In the genomic region with DNA sequence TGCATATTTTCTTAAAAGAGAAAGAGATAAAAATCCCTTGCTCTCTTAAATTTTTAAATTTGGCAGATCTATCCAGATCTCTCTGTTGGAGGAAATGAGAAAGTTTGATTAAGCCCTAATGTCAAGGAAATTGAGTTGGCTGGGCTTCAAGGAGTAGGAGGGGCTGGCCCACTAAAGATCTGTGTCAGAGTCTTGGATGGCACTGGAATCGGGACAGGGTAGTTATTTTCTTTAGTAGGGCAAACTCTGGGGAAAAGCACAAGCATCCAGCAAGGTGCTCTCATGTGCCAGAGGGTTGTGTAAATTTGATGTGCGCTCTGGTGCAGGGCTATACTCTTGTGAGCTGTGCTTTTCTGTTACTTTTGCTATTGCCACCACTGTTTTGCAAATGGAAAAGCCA, we compare ENCODE assay signal across 13 mouse cellular contexts. TPM values are rescaled to one million over a fixed set of nuclear protein-coding genes. Genes with fewer than 3 reads are reported as not detected.
DNase-seq lines count a peak whose midpoint lies in the region; ATAC-seq and TF ChIP-seq lines count a peak whose summit lies in the region.
"Had no signal": no experiment of that assay in that cellular context is flagged by ENCODE, and none has a peak within 500 bp of the region (broad histone marks: within the 10 kb centered on the region; RNA-seq: fewer than 3 reads in every experiment).

No protein-coding gene starts in this region.

- 0 out of 2 replicates have a peak, but pooled peaks have one; percentile 46 for ATAC-seq in neural tube, embryonic 12.5 days (ENCODE audit: low FRiP score, low read depth)
- ATAC-seq in forebrain, embryonic 16.5 days, result peak; percentile 53
- no peak for ATAC-seq in intestine, embryonic 16.5 days

- H3K36me3 ChIP-seq in neural tube, embryonic 12.5 days, result no peaks in the 10 kb centered on the region
- H3K36me3 ChIP-seq in forebrain, embryonic 16.5 days (ENCODE audit: control insufficient read depth, insufficient read depth), result no peaks in the 10 kb centered on the region
- no peaks in the 10 kb centered on the region for H3K36me3 ChIP-seq in intestine, embryonic 16.5 days (ENCODE audit: control insufficient read depth, insufficient read depth, low read length)
- H3K36me3 ChIP-seq: embryonic facial prominence, embryonic 15.5 days; heart, embryonic 10.5 days had no signal

- no peak overlapping the region for H3K9ac ChIP-seq in neural tube, embryonic 12.5 days
- H3K9ac ChIP-seq in forebrain, embryonic 16.5 days (replicated peaks; ENCODE audit: low read depth, low read length), result no peak overlapping the region
- H3K9ac ChIP-seq in intestine, embryonic 16.5 days (ENCODE audit: low read depth, low read length), result no peak overlapping the region
- H3K9ac ChIP-seq: embryonic facial prominence, embryonic 15.5 days had no signal

- DNase-seq in cerebellum, adult 9-11 months, result peak; percentile 69
- no peak for DNase-seq in cerebellum, postnatal 36 days
- no peak for DNase-seq in neural tube, embryonic 10.5 days (ENCODE audit: extremely low spot score, low spot score)
- DNase-seq in spleen, postnatal 36 days (ENCODE audit: low spot score in 2 of 2), result no peak
- DNase-seq: lung, postnatal 14 days had no signal

- H3K27ac ChIP-seq in neural tube, embryonic 12.5 days, result no peak overlapping the region
- H3K27ac ChIP-seq in forebrain, embryonic 16.5 days (ENCODE audit: low read length), result peak overlapping the region; percentile 59
- H3K27ac ChIP-seq in olfactory bulb, adult 2 months (ENCODE audit: insufficient read depth, low read depth, low read length), result peak overlapping the region; percentile 40; the same call in 1 of the 2 replicates
- H3K27ac ChIP-seq in intestine, embryonic 16.5 days (ENCODE audit: low read length), result no peak overlapping the region
- H3K27ac ChIP-seq: embryonic facial prominence, embryonic 15.5 days; heart, embryonic 10.5 days had no signal

- H3K4me2 ChIP-seq in neural tube, embryonic 12.5 days (replicated peaks), result no peak overlapping the region
- no peak overlapping the region for H3K4me2 ChIP-seq in forebrain, embryonic 16.5 days (ENCODE audit: low read length)
- H3K4me2 ChIP-seq in intestine, embryonic 16.5 days (ENCODE audit: low read depth, low read length), result no peak overlapping the region
- H3K4me2 ChIP-seq: embryonic facial prominence, embryonic 15.5 days had no signal

- 74% methylated on average over 2 of the region's 2 CpGs for WGBS in neural tube, embryonic 12.5 days
- 24% methylated on average over 2 of the region's 2 CpGs for WGBS in forebrain, embryonic 16.5 days
- 21% methylated on average over 2 of the region's 2 CpGs for WGBS in olfactory bulb, adult 2 months
- 76% methylated on average over 2 of the region's 2 CpGs for WGBS in intestine, embryonic 16.5 days

- no peaks in the 10 kb centered on the region for H3K27me3 ChIP-seq in neural tube, embryonic 12.5 days (replicated peaks)
- H3K27me3 ChIP-seq in forebrain, embryonic 16.5 days (replicated peaks; ENCODE audit: control insufficient read depth, insufficient read depth, low read length), result peaks cover 14% of the 10 kb centered on the region
- H3K27me3 ChIP-seq in intestine, embryonic 16.5 days (replicated peaks; ENCODE audit: control insufficient read depth, insufficient read depth, low read length), result no peaks in the 10 kb centered on the region
- H3K27me3 ChIP-seq: embryonic facial prominence, embryonic 15.5 days had no signal

- TF ChIP-seq POLR2A in olfactory bulb, adult 2 months (IDR thresholded peaks at IDR 0.05; ENCODE audit: insufficient read depth, low read depth, low read length), result no peak

- H3K4me3 ChIP-seq in neural tube, embryonic 12.5 days, result no peak overlapping the region
- no peak overlapping the region for H3K4me3 ChIP-seq in forebrain, embryonic 16.5 days (replicated peaks; ENCODE audit: low read length)
- H3K4me3 ChIP-seq in olfactory bulb, adult 2 months (ENCODE audit: insufficient read depth, low read depth, low read length), result no peak overlapping the region
- H3K4me3 ChIP-seq in intestine, embryonic 16.5 days (ENCODE audit: low read length), result no peak overlapping the region
- H3K4me3 ChIP-seq: embryonic facial prominence, embryonic 15.5 days; heart, embryonic 10.5 days had no signal

- no peak for TF ChIP-seq CTCF in olfactory bulb, adult 2 months (IDR thresholded peaks at IDR 0.05; ENCODE audit: insufficient read depth, low read depth, low read length)

- peaks cover 8% of the 10 kb centered on the region; the same call in 1 of the 2 replicates for H3K4me1 ChIP-seq in neural tube, embryonic 12.5 days
- peaks cover 21% of the 10 kb centered on the region for H3K4me1 ChIP-seq in forebrain, embryonic 16.5 days (replicated peaks; ENCODE audit: control insufficient read depth, insufficient read depth, low read length)
- H3K4me1 ChIP-seq in olfactory bulb, adult 2 months (ENCODE audit: control insufficient read depth, insufficient read depth, low read length), result no peaks in the 10 kb centered on the region; the same call in 1 of the 2 replicates
- peaks cover 5% of the 10 kb centered on the region; the same call in 1 of the 2 replicates for H3K4me1 ChIP-seq in intestine, embryonic 16.5 days (ENCODE audit: control insufficient read depth, insufficient read depth, low read length)
- H3K4me1 ChIP-seq: embryonic facial prominence, embryonic 15.5 days; heart, embryonic 10.5 days had no signal

- no peaks in the 10 kb centered on the region for H3K9me3 ChIP-seq in neural tube, embryonic 12.5 days
- no peaks in the 10 kb centered on the region for H3K9me3 ChIP-seq in forebrain, embryonic 16.5 days (ENCODE audit: control insufficient read depth, low read length)
- no peaks in the 10 kb centered on the region for H3K9me3 ChIP-seq in intestine, embryonic 16.5 days (ENCODE audit: control insufficient read depth, low read length)
- H3K9me3 ChIP-seq: embryonic facial prominence, embryonic 15.5 days; heart, embryonic 10.5 days had no signal

RNA-seq across cellular contexts. Expression of a gene that starts 45.9 kb away (rescaled TPM):
- 20.4 and 26.2 TPM in 2 replicates for polyA plus RNA-seq in neural tube, embryonic 12.5 days (2016; fragmentation: Nextera tagmentation; extraction: Ambion mirVana)
- polyA plus RNA-seq in forebrain, embryonic 16.5 days (2015; fragmentation: Nextera tagmentation; extraction: Ambion mirVana), result 104 TPM in 2 replicates
- polyA plus RNA-seq in olfactory bulb, adult 2 months (2012; ENCODE audit: insufficient read depth, insufficient read length, low replicate concordance, missing spikeins), result 339 and 468 TPM in 2 replicates
- polyA plus RNA-seq in intestine, embryonic 16.5 days (2015; fragmentation: Nextera tagmentation; extraction: Ambion mirVana), result 17.4 and 20.0 TPM in 2 replicates
- polyA plus RNA-seq: C2C12; liver, adult 2 months had no signal

Comparison
In these comparisons a context has a peak if more than half of its experiments do, and no peak if none do; other contexts are left out.
1. H3K27ac ChIP-seq: peak in forebrain, embryonic 16.5 days (single experiment) and olfactory bulb, adult 2 months (single experiment); none in neural tube, embryonic 12.5 days (single experiment) and intestine, embryonic 16.5 days (single experiment).